Mouse (Mus musculus) adrenal gland, adult 18-20 months (tissue): ENCODE measurements around the gene R3hdm1. TPM values are rescaled to one million over a fixed set of nuclear protein-coding genes. Genes with fewer than 3 reads are reported as not detected.

ENCODE experiments used
- DNase-seq, 2 experiments: peaks; one replicate each; pipeline ENCODE4 v3.0.0; 2021 to 2022; ENCODE audit warnings: low spot score in 2 of 2
- microRNA-seq, 2 experiments: library from miRNA; unstranded; fragments of <30 nt; microRNA quantifications; one replicate each; pipeline ENCODE4 v1.2.0; 2021; ENCODE audit warnings: borderline number of aligned reads in 2 of 2
- total RNA-seq, 2 experiments: library from RNA; stranded (reverse); gene quantifications; 1 replicate in 1 of 2; 2 replicates in 1 of 2; pipeline ENCODE4 v1.2.3; 2021

R3hdm1 gene
- total RNA-seq, 2 experiments from 2014 or later: 61.4 to 68.2 TPM

DNA sequence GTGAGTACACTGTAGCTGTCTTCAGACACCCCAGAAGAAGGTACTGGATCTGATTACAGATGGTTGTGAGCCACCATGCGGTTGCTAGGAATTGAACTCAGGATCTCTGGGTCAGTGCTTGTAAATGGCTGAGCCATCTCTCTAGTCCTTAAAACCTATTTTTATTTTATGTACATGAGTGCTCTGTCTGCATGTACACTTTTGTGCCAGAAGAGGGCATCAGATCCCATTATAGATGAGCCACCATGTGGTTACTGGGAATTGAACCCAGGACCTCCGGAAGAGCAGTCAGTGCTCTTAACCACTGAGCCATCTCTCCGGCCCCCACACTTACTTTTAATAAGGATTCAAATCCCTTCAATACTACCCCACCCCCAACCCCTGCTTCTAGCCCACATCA lies 179.8 kb downstream of the R3hdm1 start:
- DNase-seq: no peak

DNA sequence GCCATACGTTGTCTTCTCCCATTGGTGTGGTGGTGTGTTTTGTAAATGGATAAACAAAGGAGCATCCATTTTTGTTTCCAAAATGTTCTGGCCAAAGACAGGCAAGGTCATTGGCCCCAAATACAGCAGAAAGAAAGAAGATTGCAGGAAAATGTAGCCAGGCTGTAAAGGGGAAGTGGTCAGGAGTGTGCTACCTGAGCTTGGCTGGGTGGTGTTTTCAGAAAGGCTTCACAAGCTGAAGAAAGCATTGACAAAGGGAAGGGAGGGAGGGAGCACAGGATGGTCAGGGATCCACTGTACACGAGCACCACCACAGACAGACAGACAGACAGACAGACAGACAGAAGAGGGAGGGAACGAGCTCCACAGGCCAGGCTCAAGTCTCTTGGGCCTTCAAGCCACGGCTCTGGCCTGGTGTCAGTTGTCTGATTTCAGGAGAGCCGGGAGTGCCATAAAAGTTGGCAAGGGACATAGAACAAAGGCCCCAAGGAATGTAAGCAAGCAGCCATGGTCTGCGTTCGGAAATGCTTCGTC lies 181.1 kb downstream of the R3hdm1 start:
- DNase-seq: no peak

DNA sequence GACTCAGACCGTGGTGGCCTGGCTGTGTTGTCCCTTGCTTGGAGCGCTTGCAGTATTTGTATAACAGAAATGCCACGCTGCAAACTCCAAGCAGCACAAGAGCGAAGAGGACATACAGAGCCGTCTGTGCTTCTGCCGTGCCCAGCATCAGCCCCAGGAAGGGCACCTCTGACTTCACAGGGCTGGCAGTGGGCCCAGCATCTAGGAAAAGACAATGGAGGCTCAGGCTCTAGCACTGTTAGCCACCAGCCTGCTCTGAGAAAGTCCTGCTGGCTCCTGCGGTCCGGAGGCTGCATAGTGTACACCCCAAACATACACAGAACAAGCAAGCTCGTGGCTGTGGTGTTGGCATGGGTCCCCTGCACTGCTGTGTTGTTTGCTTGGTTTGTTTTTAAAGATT lies 182.0 kb downstream of the R3hdm1 start:
- no peak for DNase-seq

Small RNA genes within 50 kb of the gene (microRNA-seq; reads per million reads assigned to microRNA genes)
- 42.6 to 52.7 reads per million in 2 experiments for gene Mir128-1

Other genes with a start within 250 kb of the R3hdm1 start
- gene Map3k19, start 248.3 kb upstream of the R3hdm1 start, total RNA-seq: under 1 TPM; 0.13 TPM
- gene Rab3gap1, start 234.5 kb upstream of the R3hdm1 start, total RNA-seq: 10 to 100 TPM; 46.5 to 51.4 TPM
- 1 to 10 TPM; 3.7 to 4.6 TPM for gene Zranb3, start 254 bp upstream of the R3hdm1 start, total RNA-seq
- 100 to 1,000 TPM in 1 of 2 experiments, 10 to 100 TPM in 1; 90.7 to 100 TPM for gene Ubxn4, start 140.7 kb downstream of the R3hdm1 start, total RNA-seq
- gene Lct, start 225.0 kb downstream of the R3hdm1 start, total RNA-seq: not detected